Mouse (Mus musculus): ENCODE results near the gene Shq1.

Shq1 gene

DNA sequence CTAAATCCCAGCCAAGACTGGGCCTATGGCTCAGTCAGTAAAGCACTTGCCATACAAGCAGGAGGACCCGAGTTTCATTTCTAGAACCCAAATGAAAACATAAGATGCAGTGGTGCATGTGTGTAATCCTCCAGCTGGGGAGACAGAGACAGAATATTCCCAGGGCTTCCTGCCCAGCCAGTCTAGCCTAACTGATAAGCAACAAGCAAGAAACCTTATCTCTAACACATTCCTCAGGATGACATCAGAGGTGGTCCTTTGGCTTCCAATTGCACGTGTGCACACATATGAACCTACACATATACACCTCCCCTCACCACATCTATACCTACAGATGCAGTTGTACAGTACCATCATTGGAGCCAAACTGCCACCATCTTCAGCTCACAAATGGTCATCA lies 2.1 kb downstream of the Shq1 start:
- no peak for DNase-seq (ENCODE audit: low read depth, low spot score)

- no peak for DNase-seq (ENCODE audit: low read depth, low spot score)
Measured at GRCm38 (mm10) chr6:100667644-100668043, 3.3 kb downstream of the Shq1 start.

GRCm38 (mm10) chr6:100662224-100662623 lies 8.7 kb downstream of the Shq1 start:
- no peak for DNase-seq (ENCODE audit: low read depth, low spot score)

- DNase-seq (ENCODE audit: low read depth, low spot score) = no peak
Measured at GRCm38 (mm10) chr6:100660395-100660794, 10.6 kb downstream of the Shq1 start.

GRCm38 (mm10) chr6:100652535-100652934 lies 18.4 kb downstream of the Shq1 start:
- no peak for DNase-seq (ENCODE audit: low read depth, low spot score)

GRCm38 (mm10) chr6:100647196-100647595 lies 23.8 kb downstream of the Shq1 start:
- DNase-seq (ENCODE audit: low read depth, low spot score) = no peak

DNA sequence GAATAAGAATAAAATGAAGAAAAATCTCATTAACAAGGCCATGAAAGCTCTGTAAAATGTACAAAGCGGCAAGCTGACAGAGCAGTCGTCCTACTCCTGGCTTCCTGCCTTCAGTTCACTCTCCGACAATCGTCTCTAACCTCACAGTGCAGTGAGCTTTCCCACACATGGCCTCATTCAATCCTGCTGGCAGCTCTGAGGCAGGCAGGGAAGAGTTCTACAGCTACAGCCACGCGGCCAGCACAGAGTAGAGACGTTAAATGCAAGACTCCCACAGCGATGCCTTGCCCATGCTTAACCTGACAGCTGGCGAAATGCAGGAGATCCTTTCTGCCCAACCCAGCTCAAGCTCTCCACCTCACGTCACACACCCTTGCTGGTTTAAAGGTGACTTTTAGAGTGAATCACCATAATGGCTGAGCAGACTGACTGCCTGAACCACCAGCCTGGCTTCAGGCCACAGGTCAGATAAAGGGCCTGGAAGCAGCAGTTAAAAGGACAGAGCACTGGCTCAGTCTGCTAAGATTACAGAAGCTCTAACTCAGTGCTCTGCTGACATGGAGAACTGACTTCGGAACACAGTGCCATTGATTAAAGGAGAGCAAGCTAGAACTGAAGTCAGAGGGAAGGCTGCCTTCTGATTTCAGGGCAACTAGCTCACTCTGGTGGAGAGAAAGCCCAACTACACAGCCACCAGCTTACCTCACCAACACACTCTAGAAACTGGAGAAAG lies 25.3 kb downstream of the Shq1 start:
- DNase-seq (ENCODE audit: low read depth, low spot score) = no peak

DNA sequence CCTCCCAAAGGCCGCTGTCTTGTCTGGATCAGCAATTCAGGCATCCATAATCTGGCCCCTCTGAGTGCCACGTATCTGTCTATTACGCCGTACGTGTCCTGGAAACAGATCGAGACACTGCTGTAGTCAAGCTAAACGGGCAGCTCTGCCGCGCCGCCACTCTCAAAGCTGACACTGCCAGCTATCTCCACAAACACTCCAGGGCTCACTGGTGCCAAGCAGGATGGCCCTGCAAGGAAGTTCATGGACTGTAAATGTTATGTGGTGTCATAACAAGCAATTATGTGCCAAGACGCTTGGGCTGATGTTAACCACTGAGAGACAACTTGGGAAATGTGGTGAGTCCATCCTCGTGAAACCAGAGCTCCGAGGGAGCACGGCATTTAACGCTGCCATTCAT lies 26.3 kb downstream of the Shq1 start:
- DNase-seq (ENCODE audit: low read depth, low spot score) = no peak

GRCm38 (mm10) chr6:100642786-100643185 lies 28.2 kb downstream of the Shq1 start:
- DNase-seq (ENCODE audit: low read depth, low spot score) = no peak

DNA sequence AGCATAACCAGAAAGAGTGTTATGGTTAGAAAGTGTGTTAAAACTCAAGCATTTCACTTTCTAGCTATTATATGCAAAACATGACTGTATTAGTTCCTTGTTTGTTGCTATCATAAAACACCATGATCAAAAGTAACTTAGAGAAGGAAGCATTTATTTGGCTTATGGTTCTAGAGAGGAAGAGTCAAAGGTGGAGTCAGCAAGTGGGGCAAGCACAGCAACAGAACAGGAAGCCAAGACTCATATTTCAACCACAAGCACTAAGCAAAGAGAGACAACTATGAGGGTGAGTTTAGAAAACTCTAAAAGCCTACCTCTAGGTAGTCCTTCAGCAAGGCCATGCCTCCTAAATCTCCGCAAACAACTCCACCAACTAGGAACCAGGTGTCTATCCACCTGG lies 30.4 kb downstream of the Shq1 start:
- DNase-seq (ENCODE audit: low read depth, low spot score) = no peak

DNA sequence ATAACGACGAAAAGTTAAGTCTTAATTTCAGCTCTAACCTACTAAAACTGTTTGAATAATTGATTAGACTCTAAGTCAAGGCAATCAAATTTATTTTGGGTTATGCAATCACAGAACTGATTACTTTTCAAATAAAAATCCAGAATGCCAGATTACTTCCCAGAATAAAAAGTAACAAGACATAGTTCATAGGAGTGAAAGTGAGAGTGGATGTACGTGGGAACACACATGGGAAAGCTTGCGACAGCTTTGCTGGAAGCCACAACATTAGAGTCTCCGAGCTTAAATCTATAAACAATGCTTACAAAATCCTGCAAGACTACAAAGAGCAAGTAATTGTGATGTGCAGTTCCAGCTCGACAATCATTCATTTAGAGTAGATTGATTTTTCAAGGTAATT lies 41.9 kb downstream of the Shq1 start:
- no peak for DNase-seq (ENCODE audit: low read depth, low spot score)

DNA sequence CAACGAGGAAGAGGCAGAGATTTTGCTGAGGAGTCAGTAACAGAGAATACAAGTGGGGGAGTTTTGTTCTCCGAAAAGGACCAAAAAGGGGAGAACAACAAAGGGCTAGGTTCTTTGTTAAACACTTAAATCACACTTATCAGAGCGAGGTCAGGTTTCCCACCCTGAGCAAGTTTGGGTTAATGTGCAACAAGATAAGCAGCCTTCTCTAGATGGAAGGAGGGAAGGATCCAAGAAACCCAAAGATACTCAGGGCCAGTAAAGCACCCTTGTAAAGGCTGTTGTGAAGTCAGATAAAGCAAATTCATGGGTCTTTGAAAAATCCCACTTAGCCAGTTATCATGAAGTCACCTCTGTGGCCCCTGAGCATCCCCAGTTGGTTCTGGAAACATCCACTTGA lies 42.7 kb downstream of the Shq1 start:
- DNase-seq (ENCODE audit: low read depth, low spot score) = no peak

DNA sequence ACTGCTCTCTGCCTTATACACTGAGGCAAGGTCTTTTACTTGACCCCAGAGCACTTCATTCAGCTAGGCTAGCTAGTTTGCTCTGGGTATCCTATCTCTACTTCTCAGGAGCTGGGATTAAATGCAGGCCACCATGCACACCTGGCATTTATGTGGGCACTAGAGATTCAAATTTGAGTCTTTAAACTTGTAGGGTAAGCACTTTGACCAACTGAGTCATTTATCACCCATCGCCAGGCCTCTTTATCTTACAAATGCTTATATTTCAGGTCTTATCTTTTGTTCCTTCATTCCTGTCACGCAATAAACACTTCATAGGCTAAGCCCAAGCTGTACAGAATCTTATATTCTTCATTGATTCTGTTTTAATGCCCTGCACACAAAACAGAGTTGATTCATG lies 47.0 kb downstream of the Shq1 start:
- DNase-seq (ENCODE audit: low read depth, low spot score) = no peak

DNA sequence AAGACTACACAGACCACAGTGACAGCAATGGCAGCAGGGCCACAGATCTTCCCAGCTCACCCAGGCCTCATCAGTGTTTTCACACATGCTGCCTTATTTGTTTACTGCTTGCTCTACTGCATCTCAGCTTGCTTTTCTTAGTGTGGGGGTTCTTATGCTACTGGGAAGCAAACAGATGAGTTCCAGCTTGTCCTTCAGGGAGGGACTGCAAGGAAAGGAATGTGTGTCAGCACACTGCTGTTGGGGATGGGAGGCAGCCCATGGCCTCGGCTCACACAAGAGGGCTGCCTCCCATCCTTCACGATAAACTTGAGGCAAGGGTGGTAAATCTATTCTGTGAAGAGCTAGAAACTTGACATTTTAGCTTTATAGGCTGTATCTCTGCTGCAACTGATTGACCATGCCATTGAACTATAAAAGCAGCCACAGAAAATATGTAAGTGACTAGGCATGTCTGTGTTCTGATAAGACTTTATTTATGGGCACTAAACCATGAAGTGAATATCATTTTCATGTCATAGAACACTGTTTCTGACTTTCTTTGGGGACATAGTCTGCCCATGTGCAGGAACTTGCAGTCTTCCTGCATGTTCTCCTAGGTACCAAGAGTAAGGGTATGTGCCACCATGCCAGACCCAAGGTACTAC lies 48.0 kb downstream of the Shq1 start:
- no peak for DNase-seq (ENCODE audit: low read depth, low spot score)

- DNase-seq (ENCODE audit: low read depth, low spot score) = no peak
Measured at GRCm38 (mm10) chr6:100620411-100620810, 50.5 kb downstream of the Shq1 start.

DNA sequence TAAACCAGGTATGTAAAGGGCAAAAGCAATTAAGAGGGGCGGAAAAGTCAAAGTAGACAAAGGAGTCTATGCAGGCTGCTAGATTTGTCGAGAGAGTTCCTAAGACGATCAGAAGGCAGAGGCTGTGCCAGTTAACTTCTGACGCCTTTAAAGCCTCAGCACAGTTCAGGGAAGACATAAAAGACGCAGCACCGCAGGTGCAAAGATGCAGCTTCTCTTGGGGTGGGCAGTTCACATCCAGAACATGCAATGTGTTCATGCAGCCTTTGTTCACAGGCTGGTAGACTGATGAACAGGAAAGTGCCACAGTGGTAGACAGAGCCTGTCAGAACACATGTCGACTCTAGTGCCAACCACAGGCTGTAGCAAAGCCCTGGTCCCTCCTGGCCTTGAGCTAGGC lies 51.6 kb downstream of the Shq1 start:
- no peak for DNase-seq (ENCODE audit: low read depth, low spot score)

GRCm38 (mm10) chr6:100616133-100616532 lies 54.8 kb downstream of the Shq1 start:
- DNase-seq (ENCODE audit: low read depth, low spot score) = no peak

- DNase-seq (ENCODE audit: low read depth, low spot score) = no peak
Measured at GRCm38 (mm10) chr6:100613593-100614267, 57.2 kb downstream of the Shq1 start.

DNA sequence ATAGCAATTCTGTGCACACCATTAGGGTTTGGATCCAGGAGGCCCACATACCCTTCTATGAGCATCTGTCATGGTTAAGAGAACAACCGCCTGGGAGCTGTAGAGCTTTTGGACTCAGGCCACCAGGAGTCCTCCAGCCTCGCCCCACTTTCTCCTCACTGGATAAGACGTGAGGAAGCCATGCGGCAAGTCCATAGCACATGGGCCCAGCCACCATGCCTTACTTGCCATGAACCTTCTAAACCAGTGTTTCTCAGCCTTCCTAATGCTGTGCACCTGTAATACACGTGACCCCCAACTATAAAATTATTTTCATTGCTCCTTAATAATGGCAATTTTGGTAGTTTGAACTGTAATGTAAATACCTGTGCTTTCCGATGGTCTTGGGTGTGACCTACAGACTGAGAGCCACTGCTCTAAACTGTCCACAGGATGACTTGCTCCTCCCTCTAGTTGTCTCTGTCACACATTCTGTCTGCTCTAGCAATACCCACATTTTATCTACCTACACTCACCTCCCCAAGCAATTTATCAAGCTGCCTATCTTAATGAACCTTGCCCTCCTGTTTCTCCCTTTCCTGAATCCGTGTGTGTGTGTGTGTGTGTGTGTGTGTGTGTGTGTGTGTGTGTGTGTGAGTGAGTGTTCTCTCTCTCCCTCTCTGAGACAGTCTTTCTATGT lies 59.9 kb downstream of the Shq1 start:
- no peak for DNase-seq (ENCODE audit: low read depth, low spot score)

GRCm38 (mm10) chr6:100610182-100610581 lies 60.8 kb downstream of the Shq1 start:
- DNase-seq (ENCODE audit: low read depth, low spot score) = no peak

DNA sequence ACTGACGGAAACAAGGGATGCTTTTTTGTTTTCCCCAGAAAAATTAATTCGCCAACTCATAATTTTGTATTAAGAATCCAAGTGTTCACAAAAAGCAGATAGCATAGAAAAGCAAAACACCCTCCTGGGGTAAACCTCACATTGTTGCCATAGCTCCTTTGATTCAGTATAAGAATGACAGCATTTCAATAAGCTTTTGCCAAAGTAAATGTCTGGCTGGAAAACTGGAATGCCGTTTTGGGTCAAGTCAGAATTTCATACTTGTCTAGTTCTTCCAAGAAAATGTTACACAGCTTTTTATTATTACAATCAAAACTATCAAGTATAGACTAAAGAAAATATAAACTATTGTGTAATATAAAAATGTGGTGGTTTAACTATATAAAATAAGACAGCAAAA lies 61.7 kb downstream of the Shq1 start:
- no peak for DNase-seq (ENCODE audit: low read depth, low spot score)

DNA sequence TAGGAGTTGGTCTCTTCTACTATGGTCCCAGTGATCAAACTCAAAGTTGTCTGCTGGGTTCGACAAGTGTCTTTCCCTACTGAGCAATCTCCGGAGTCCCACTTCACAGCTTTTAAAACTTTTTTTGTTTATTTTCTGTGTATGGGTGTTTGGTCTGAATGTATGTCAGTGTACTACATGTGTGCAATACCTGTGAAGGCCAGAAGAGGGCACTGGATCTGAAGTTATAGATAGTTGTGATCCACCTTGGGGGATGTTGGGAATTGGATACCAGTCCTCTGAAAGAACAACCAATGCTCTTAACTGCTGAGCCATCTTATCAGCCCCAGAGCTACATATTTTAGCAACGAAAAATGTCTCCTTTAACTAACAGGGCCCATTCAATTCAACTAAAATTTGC lies 62.5 kb downstream of the Shq1 start:
- peak; percentile 32 for DNase-seq (ENCODE audit: low read depth, low spot score)

Data from CD4-positive helper T cell, adult 2 months (primary cell).